Mouse (Mus musculus) cortical plate, adult 2 months (tissue): Measurements from ENCODE around the gene Dync2h1.

ENCODE experiments used
- CTCF ChIP-seq: fragments of 200-500 bp; IDR thresholded peaks from 2 replicates; pipeline ENCODE4 v1.5.1; 2011; ENCODE audit warnings: mild to moderate bottlenecking, control low read depth, low read length; ENCODE audit not compliant: insufficient read depth; ENCODE audit errors: extremely low read depth
- POLR2A ChIP-seq: fragments of 200-500 bp; IDR thresholded peaks from 2 replicates; pipeline ENCODE4 v1.6.1; 2011; ENCODE audit warnings: mild to moderate bottlenecking, low read length, control low read depth; ENCODE audit not compliant: insufficient read depth; ENCODE audit errors: extremely low read depth

- TF ChIP-seq CTCF (no peak), POLR2A (no peak)
Measured at GRCm38 (mm10) chr9:7158605-7159004, 25.6 kb downstream of the Dync2h1 start.
